Mouse (Mus musculus): Measurements from ENCODE around the gene Armcx5.
"Not testable (repeated sequence)": the region's sequence is repeated elsewhere in the genome, so short reads cannot be mapped to it uniquely, and the experiment has no call there.

DNA sequence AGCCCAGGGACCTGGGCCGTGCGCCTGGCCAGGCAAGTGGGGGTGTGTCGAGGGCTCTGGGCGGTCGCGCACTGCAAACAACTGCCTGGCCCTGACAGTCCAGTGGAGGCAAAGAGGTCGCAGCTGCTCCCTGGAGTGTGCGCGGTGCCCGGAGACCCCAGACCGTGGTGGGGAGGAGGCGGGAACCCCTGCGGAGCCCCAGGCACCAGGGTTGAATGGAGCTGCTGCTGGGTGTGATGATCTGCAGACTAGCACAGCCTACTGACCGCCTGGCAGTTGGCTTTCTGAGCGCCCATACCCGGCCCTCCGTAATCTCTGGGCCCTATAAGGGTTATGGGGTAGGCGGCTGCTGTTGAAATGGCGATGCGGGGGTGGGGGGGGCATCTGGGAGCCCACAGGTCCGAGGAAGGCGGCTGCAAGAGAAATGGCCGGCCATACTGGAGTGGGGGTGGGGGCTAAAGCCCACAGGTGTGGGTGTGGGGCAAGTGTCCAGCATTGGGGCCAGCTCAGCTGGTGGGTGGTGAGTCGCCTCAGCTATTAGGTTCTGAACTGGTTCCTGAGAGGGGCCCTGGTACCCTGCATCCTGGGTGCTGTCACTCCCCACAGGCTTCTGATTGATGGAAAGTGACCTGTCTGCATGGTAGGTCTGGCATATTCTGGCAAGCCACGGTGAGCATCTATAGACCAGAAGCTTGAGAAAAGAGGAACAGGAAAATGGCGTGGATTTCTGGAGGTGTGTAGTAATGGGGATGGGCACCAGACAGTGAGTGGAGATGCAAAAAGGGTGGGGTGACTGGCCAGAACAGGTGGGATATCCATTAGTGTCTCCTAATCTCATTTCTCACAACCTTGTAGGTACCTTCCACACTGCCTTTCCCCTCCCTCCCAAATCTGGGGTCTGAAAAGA is 54.0 kb downstream of the Armcx5 start:
- TF ChIP-seq CTCF, POLR2A (IDR thresholded peaks at IDR 0.05; ENCODE audit: extremely low read depth, insufficient read depth, low read length): not testable (repeated sequence)

All from cortical plate, adult 2 months (tissue).